Mouse (Mus musculus) monocyte, adult 59 days (primary cell): Measurements from ENCODE around the gene Dnmt3b. TPM values are rescaled to one million over a fixed set of nuclear protein-coding genes. Genes with fewer than 3 reads are reported as not detected.

Source experiments
- total RNA-seq, 2 experiments: library from RNA; stranded (reverse); gene quantifications; one replicate each; pipeline ENCODE4 v1.2.4; 2023

Dnmt3b gene
- 1 to 10 TPM; 4.0 to 6.3 TPM for total RNA-seq

DNA sequence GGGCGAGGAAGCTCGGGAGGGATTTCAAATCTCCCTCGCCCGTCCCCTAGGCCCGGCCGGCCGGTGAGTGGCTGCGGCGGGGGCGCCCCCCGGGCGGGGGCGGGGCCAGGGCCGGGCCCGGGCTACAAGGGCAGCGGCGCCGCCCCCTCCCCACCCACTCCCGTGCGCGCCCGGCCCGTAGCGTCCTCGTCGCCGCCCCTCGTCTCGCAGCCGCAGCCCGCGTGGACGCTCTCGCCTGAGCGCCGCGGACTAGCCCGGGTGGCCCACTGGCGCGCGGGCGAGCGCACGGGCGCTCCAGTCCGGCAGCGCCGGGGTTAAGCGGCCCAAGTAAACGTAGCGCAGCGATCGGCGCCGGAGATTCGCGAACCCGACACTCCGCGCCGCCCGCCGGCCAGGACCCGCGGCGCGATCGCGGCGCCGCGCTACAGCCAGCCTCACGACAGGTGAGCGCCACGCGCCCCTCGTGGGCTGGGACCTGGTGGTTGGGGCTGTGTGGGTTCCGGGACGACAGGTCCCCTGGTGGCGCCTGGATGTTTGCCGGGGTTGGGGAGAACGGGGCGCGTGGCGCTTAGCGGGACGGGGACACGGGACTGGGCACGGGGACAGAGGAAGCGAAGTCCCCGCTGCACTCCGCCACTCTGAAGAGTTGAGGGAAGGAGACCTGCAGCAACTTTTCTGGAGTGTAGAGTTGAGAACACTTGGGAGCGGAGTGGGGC lies at the start of gene Dnmt3b:
Gene Dnmt3b (plus strand): TSS at position 153 of the 716 bp plus-strand sequence.

DNA sequence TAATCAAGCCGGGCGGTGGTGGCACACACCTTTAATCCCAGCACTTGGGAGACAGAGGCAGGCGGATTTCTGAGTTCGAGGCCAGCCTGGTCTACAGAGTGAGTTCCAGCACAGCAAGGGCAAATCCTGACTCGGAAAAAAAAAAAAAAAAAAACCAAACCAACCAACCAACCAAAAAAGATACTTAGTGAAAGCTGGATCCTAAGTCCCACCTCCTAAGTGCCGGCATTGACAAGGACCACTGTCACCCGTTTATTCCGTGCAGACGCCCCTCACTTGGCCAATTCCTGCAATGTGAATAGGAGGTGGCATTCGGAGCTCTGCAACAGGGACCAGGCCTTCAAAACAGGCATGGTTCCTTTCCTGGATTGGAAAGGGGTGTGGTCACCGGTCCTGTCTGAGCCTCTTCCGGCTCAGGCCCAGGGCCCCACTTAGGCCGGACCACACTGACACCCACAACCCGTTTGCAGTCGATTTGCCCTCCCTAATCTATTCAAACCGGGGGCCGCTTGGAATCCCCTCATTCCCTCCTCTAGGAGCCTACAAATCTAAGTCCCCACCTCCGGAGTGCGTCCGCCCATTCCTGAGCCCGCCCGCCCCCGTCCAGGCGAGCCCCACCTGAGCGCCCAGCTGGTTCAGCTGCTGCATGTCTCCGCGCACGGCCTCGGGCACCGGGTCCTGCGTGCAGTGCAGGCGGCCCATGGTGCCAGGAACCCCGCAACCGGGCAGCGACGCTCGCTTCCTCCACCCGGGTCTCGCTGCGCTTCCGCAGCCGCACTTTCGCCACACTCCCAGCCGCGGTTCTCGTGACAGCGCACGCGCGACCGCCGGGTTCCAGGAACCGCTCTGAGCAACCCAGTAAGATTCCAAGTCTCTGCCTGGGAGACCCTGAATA lies 17.0 kb upstream of the Dnmt3b start, which contains the start of gene Commd7:
Gene Commd7 (minus strand): TSS at position 806 of the 895 bp plus-strand sequence.

DNA sequence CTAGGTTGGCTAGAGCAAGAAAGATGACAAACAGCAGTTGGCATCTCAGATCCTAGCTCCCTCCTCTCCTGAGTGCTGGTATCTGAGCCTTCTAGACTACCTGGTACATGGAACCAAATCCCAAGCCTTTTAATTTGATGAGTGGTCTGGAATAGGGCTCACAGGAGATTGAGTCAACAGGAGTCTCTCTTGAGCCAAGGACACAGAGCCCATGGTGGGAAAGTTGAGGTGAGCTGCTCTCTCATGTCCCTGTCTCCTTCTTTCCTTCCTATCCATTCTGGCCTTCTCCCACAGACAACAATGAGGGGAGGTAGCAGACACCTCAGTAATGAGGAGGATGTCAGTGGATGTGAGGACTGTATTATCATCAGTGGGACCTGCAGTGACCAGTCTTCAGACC lies 47.1 kb downstream of the Dnmt3b start, which contains the start of gene Dnmt3c:
Gene Dnmt3c (plus strand): TSS at position 301 of the 400 bp plus-strand sequence.

Other genes starting within 250 kb of the Dnmt3b start
- not detected for gene 4930404H24Rik, start 156.7 kb upstream of the Dnmt3b start, total RNA-seq
- 1 to 10 TPM; 3.9 to 6.7 TPM for gene Nol4l, start 119.5 kb upstream of the Dnmt3b start, total RNA-seq
- 10 to 100 TPM; 40.0 to 44.8 TPM for gene Commd7, start 16.7 kb upstream of the Dnmt3b start, total RNA-seq
- not detected for gene Dnmt3c, start 47.2 kb downstream of the Dnmt3b start, total RNA-seq
- 100 to 1,000 TPM; 121 to 123 TPM for gene Mapre1, start 91.8 kb downstream of the Dnmt3b start, total RNA-seq
- under 1 TPM in 1 of 2 experiments, not detected in 1; 0.50 TPM for gene Efcab8, start 130.5 kb downstream of the Dnmt3b start, total RNA-seq
- not detected for gene Sun5, start 221.6 kb downstream of the Dnmt3b start, total RNA-seq
- gene Bpifb2, start 225.6 kb downstream of the Dnmt3b start, total RNA-seq, result not detected